Mouse (Mus musculus): ENCODE results near the gene Brd7.

Gene Brd7

DNA sequence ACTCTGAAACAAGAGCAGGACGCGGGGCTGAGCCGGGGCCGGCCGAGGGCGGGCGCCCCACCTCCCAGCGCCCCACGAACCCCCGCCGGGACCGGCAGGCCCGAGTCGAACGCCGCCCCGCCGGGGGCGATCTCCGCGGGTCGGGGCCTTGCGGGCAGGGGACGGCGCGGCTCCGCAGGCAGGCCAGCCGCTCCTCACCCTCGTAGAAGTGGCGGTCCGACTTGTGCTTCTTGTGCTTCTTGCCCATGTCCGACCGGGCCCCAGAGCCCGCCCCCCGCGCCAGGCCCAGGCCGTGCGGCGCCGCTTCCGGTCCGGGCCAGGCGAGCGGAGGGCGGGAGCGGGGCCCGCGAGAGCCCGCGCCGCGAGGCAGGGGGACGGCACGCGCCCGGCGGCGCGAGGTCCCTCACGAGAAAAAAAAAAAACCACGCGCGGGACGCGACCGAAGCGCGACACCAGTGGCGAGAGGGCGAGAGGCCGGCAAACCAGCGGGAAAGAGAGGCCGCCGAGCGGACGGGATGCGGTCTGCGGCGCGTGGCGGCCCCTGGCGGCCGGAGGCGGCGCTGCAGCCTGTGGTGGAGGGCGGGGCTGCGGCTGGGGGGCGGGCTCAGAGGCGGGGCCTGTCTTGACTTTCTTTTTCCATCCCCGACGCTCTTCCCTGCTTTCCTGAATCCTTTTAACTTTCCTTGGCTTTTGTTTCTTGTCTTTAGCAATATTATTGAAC lies at the start of gene Brd7:
Gene Brd7, minus strand, starts transcription at position 487 of the 721 bp plus-strand sequence.
- peak; percentile 83 for DNase-seq

DNA sequence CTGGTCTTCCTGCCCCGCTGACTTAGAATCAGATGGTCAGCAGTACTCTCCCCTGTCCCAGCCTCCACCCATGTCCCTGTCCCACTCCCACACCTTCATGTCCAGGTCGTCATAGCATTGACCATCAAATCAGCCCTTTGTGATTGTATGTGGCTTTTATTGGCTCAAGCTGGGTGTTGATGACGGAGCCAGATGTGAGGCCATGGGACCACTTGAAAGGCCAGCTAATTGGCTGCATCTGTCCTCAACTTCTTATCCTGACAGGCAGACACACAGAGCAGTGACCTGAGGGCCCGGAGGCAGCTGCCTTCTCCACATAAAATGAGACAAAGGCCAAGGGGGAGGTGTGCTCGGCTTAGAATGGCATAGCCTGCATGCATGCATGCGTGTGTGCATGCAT lies 49.5 kb upstream of the Brd7 start:
- DNase-seq = no peak

DNA sequence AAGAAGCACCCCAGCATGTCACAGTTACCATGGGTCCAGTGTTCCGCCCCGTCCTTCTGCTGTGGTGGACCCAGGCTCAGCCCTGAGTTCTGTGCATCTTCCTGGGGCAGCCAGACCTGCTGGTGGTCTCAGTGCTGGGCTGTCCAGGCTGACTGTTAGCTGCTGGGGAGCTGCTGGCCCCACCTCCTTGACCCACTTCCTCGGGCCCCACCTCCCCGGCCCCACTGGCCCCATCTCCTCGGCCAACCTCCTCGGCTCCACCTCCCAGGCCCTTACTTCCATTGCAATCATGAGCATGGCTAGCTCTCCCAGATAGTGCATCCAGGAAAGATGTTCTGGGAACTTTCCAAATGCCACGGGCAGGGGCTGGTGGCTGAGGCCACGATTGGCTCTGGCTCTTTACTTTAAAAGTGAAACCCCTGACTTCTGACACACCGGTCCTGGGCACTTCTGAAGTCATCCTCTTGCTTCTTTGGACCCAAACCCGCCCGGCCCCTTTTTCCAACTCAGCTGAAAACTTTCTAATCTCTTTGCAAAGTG lies 47.5 kb upstream of the Brd7 start:
- DNase-seq = no peak

DNA sequence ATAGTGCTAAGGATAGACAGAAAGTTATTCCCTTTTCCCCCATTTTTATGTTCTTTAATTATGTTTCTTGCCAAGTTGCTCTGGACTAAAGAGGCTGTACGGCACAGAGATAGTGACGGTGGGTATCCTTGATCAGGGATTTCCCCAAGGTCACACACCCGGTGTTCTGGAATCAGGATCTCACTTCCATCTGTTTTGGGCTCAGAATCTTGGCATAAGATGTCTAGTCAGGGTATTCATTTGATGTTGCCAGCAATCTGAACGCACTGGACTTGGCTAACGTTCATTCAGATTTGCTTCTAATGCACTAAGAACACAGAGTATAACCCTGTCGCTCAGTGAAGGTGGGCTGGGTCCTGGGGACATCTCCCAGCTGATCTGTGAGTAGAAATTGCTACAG lies 45.7 kb upstream of the Brd7 start:
- DNase-seq = no peak

DNA sequence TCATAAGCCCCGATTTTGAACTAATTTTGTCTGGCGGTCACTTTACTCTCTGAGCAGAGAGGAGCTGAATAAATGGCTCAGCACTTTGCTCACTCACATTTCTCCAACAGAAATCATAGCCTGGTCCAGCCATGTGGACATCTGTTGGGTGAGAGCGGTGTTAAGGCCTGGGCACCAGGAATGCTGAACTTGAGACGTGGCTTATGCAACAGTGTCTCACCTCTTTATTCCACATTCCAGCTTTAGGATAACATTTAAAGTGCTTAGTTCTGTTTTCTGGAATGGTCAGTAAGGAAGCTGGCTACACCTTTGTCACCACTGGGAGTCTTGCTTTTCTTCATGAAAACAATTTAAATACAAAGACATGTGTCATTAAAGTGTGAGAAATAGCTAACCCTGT lies 36.1 kb upstream of the Brd7 start:
- DNase-seq = no peak

DNA sequence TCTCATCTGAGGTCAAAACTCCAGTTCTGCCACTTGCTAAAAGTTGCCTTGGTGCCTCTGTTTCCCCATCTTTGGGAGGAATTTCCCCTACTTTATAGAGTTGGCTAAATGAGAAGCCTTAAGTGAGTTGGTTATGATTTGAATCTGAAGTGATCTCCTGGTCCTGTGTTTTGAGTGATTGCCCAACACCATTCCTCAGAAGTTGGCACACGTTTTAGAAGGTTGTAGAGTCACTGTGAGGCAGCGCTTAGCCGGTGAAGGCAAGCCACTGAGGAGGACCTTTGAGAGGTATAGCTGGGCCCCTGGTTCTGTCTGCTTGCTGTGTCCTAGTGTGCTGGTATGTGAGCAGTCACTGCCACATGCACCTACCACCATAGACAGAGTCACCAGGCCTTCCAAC lies 31.3 kb upstream of the Brd7 start:
- DNase-seq = no peak

DNA sequence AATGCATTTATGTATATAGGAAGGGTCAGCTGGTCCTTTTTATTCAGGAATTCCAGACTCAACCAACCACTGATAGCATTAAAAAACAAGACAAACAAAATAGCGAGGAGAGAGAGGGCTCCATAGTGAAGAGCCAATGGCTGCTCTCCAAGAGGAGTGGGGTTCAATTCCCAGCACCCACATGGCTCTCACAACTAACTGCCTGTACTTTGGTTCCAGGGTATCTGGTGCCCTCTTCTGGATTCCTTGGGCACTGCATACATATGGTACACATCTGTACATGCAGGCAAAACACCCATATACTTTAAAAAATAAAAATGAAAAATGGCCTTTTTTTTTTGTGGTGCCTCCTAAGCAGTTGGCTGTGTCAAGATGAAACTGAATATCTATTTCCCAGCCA lies 28.8 kb upstream of the Brd7 start:
- DNase-seq = no peak

DNA sequence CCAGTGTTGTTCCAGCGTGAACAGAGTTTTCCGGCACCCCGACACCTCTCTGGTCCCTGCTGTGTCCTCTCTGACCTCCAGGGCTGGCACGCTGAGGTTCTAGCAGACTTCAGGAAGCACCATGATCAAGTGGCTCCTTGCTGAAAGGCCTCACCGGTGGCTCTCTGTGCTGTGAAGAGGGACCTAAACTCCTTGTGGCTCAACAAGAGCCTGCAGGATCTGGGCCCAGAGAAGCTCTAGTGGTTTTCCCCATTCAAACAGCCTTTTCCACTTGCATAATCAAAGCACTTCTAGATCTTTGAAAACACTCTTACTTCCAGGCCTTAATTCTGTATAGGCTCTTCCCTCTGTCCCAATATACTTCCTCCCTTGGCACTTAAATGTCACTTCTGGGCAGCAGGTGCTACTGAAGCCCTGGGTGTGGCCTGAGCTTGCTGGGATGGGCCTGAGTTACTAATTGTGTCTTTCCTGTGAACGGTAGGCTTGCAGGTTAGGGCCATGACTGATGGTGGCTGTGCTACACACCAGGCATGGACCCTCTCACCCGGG lies 26.8 kb upstream of the Brd7 start:
- DNase-seq = no peak

DNA sequence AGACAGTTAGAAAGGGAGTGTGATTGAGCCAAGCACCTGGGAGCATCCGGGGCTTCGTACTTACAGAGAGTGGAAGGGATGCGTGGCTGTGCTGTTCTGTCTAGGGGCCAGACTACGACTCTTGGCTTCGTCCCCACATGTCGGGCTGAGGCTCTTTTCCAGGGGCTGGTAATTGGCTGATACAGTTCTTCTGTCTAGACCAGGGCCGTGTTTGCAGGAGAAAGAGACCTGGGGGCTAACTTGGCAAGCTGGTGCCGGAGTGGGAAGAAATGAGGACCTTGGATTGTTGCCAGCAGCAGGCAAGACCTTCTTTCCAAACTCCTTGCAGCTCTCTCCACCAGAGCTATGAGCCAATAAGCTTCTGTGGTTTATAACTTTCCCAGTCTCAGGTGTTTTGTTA lies 25.9 kb upstream of the Brd7 start:
- DNase-seq = no peak

DNA sequence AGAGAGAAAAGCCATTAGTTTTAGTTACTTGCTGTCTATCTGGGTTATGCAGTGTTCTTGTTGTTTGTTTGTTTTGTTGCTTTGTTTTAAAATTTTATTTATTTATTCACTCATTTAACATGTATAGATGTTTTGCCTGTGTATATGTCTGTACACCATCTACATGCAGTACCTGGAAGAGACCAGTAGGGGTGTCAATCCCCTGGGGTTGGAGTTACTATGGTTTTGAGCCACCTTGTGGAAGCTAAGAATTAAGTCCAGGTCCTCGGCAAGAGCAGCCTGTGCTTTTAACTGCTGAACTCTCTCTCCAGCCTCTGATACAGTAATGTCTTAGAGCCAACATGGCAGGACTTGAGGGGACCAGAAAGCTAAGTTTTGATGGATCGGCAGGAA lies 21.2 kb upstream of the Brd7 start:
- no peak for DNase-seq

DNA sequence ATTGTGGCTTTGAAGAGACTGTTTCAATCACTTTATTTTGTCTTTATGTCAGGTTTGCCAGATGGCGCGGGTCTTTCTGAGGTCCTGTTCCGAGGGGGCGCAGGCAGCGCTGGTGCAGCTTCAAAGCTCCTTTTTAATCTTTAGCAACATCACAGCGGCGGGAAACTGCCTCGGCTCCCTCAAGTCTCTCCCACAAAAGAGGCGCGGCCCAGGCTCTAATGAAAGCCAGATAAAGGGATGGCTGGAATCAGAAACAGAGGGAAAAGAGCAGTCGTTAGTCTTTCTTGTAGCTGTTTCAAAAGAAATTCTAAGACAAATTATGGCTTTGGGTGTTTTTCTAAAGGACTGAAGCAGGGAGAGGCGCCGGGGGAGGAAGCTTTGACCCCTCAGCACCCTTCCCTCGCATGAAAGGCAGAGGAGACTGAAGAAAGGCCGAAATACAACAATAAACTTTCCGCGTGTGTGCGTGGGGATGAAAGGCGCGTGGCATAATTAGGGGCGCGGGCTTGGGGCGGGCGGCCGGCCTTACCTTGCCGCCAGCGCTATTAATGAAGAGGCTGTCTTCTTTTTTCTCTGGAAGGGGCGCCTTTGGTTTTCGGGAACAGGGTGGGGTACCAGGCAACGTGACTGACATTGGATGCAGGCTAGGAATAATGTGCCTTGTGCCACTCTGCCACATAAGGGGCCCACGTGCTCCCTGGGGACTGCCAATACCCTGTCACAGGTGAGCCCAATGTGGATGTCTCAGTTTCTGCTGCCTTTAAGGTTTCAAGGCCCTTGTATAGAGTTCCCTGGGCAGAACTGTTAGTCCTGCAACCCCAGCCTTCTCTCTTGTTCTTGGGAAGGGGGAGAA lies 20.5 kb upstream of the Brd7 start:
- no peak for DNase-seq

DNA sequence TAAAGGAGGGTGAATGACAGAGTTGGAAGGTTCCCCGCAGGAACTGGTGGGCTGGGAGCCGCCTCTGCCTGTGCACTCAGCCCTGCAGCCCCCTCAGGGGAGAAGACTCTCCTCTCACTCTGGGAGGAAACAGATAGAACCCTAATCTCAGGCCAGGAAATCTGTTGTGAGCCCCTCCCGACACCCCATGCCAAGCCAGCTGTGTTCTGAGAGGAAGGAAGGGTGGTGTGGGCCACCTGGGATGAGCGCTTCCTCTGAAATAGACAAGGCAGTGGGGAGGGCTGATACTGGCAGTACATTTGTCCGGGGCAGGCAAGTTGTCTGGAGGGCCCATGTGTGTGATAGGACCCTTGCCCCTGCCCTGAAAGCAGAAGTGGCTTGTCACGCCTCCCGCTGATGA lies 18.5 kb upstream of the Brd7 start:
- no peak for DNase-seq

DNA sequence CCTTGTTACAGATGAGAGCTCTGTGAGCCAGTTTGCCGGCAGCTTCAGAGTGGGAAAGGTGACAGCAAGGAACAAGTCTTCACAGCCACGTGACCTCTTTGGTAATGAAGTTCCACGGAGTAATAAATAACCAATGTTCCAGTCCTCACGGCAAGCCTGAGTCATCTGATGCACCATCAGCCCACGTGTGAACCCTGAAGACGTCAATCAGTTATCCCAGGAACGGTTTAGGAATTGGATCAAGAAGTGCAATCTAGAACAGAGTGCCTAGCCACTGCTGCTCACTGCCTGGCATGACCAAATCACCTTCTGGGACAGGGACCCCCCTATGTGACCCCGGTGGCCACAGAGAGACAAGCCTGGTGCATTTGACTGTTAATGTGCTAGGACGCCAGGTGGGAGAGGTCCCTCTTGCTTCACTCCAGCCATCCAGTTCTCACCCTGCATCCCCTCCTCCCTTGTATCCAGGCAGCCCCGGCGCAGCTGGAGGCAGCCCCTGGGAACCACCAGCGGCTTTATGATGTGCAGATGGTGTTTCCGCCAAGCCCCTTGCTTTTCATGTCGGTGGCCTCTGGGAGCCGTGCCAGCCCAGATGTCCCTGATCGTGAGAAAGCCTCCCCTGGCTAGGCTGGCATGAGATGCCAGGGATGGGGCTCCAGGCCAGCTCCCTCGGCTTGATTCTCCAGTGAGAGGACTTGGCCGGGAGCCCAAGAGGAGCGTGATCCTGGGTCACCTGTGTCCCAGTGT lies 15.0 kb upstream of the Brd7 start:
- peak; percentile 70 for DNase-seq

DNA sequence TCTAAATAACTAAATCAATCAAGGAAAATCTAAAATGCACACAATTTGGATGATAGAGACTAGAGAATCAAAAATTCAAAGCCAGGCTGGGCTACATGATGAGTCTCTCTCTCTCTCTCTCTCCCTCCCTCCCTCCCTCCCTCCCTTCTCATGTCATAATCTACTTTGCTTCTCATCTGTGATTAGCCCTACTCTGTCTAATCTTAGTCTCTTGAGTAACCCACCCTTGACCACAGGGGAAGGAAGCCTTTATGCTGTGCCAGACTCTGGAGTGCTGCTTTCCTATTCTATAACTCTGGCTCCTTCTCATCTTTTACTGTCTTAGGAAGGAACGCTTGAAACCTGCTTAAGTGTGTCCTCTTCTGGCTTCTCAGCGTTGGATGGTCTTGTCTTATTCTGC lies 9.5 kb upstream of the Brd7 start:
- DNase-seq = no peak

DNA sequence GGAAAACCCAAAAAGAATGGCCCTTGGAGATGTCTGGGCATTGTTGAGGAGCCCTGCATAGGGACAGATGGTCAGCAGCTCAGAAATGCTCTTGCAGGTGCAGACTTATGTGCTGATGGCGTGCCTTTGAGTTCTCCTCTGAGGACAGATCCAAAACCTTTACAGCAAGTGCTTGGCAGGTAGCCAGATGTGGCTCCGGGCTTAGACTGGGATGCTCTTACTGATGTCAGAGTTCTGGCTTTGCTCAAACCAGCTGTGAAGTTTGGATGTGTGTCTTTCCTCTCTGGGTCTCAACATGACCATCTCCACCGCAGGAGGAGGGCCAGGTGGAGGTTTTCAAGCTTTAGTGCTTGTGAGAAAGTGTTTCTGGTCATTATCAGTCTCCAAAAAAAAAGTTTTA lies 7.8 kb upstream of the Brd7 start:
- no peak for DNase-seq

DNA sequence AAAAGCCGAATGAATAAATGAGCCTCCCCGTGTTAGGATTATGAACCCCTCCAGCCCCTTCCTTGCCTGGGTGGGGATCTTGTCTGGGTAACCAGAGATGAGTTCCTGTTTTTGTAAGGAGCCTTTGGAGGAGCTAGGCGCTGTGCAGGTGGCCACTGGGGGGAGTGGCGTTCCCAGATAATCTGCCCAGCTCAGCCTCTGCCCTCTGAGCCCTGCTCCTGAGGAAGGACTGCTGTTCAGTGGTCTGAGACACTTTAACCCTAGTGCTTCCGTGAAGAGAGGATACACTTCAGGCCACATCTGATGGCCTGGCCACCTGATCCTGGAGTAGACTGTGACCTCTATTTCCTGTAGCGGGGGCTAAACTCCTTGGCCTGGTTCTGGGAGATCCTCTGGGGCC lies 7.2 kb upstream of the Brd7 start:
- no peak for DNase-seq

DNA sequence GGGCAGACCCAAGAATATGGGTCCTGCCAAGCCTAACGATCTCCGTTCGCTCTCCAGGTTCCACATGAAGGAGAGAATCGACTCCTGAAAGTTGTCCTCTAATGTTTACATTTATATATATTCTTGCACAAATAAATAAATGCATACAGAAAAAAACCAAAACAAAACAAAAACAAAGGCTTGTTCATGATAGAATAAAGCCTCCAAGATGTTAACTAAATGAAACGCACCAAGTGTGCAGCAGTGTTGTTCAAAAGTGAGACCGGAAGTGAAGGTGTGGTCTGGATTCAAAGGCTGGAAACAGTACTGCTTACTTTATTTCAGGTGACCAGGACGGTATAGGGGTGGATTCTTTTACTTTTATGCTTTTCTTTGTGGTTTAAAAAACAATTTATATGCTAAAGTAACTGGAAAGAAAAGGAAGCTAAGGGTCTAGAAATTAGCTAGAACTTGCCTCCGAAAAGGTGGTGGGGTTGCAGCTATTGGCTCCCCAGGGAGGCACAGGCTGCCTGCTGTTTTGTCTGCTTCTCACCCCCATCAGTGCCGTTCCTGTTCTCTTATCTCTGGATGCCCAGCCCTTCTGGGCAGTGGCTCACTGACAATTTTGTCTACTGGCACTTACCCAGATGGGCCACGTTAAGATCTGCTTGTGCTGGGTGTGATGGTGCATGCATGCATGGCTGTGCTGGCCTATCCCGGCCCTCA lies 604 bp upstream of the Brd7 start:
- DNase-seq = no peak

DNA sequence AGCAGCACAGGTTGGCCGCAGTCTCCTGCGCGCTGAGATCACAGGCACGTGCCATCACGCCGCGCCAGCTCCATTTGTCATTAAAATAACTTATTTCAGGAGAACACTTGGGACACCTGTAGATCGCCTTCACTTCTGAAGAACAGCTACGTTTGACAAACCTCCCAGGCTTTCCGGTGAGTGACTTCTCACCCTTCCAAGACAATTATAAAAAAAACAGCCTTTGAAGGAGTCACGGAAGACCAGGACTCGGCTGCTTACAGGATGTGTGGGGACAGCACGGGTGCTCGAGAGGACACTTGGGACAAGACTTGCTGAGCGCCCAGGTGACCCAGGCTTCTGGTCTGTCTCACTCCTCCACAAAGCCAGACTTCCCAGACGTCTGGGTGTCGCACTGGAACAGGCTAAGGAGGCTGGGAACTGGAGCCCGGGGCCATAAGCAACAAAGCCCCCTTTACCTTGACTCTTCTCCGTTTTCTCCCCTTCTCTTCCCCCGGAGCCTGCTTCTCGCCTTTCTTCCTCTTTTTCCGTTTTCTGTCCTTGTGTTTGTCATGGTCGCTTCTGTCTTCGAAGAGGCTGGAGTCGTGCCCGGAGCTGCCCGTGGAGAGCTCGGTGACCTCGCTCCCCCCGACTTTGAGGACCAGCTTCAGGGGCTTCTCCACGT lies 818 bp downstream of the Brd7 start:
- peak; percentile 17 for DNase-seq

DNA sequence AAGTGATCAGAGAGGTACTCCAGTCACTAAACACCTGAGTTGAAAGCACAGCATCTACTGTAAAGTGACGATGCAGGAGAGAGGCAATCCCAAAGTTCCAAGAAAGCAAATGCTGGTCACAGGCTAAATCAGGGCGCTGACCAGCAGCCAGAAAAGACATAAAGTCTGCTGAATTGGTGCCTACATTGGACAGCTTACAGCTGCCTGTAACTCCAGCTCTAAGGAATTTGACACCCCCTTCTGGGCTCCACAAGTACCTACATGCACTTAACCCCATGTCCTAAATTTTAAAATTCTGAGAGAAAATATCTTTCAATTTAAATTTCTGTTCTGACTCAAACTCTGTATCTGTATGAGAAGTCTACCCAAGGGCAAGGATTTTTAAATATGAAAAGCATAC lies 2.0 kb downstream of the Brd7 start:
- DNase-seq = no peak

DNA sequence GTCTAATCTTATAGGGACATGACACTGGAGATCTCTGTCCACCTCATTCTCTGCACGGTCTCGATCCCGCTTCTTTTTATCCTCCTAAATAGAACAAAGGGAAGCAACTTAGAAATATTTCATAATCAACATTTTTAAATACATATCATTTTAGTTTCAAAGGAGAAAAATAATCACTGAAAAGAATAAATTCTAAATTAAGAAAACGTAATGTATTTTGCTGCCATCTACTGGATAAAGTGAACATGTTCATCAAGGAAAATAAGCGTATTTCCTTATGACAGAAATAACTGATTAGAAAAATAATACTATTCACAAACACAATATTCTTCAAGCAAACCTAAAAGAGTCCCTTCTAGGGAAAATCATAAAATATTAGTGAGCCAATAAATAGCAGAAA lies 4.0 kb downstream of the Brd7 start:
- no peak for DNase-seq

DNA sequence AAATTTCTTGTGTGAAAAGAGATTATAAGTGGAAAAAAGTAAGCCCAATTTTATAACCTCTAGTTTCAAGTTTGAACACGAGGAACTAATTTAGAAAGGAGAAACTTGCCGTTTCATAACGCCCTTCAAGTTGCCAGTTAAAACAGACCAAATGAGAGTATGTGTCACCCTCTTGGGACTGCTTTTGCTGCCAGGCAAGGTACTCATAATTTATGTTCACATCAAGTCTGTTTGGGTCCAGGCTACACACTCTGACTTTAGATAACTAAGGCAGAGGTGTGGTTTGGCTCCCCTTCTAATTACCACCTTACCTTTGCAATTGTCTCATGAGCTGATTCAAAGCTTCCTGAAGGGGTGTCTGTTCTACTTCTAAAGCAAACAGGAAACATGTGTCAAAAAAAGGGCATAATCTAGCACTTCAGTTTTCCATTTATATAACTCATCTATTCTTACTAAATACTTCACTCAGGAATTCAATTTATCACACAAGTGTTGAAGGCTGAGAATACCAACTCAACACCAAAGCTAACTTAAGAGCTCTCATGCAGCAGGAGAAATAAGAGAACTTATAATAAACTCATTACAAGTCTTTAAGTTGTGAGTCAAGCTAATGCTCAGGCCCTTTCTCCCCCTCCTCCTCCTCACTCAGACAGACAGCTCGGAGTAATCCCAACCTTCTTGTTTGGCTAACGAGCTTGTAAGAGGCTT lies 4.6 kb downstream of the Brd7 start:
- DNase-seq = no peak
